In the genomic region with DNA sequence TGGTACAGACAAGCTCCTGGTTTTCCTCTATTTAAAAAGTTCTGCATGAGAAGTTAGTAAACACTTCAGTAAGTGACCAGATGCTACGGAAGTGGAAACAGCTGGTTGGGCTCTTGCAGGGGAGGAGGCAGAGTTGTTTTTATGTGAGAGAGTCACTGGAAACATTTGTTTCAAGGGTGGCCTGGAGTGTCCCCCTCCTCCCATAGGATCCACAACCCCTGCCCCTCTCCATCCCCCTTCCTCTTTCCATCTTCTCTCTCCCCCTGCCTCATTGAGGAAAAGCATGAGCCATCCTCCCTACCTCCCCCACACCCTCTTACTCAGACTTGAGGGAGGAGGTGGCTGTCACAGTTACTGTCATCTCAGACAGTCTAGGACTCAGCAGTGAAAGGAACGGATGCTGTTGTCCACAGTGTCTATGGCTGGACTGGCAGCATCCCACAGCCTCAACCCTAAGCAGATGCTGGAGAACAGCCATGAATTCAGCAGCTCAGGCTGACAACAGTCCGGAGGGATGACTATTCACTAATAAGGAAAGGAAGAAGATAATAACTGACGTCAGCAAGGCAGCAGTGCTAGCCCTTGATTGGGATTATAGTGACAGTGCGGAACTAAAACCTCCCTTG, we compare ENCODE assay signal across 8 mouse cellular contexts.
A peak's percentile ranks its signal among the peaks of the same experiment; 100 is the strongest.
DNase-seq lines count a peak whose midpoint lies in the region; ATAC-seq and TF ChIP-seq lines count a peak whose summit lies in the region.

No protein-coding gene starts in this region.

- H3K27me3 ChIP-seq in heart, embryonic 15.5 days = no peaks in the 10 kb centered on the region
- no peaks in the 10 kb centered on the region for H3K27me3 ChIP-seq in stomach, embryonic 14.5 days (ENCODE audit: control insufficient read depth, insufficient read depth, low read length)

- no peak overlapping the region for H3K4me3 ChIP-seq in cortical plate, adult 2 months (ENCODE audit: insufficient read depth, low read length)
- no peak overlapping the region for H3K4me3 ChIP-seq in heart, embryonic 15.5 days
- H3K4me3 ChIP-seq in stomach, embryonic 14.5 days (ENCODE audit: low read depth, low read length) = no peak overlapping the region

- H3K4me1 ChIP-seq in cortical plate, adult 2 months (ENCODE audit: control insufficient read depth, insufficient read depth, low read length) = peaks cover 3% of the 10 kb centered on the region
- peaks cover 6% of the 10 kb centered on the region; the same call in 1 of the 2 replicates for H3K4me1 ChIP-seq in heart, embryonic 15.5 days (replicated peaks)
- no peaks in the 10 kb centered on the region for H3K4me1 ChIP-seq in stomach, embryonic 14.5 days (ENCODE audit: control insufficient read depth, insufficient read depth, low read length)

- no peak overlapping the region for H3K9ac ChIP-seq in heart, embryonic 15.5 days
- H3K9ac ChIP-seq in stomach, embryonic 14.5 days (replicated peaks; ENCODE audit: low read depth, low read length) = no peak overlapping the region

- no peak for TF ChIP-seq CTCF in cortical plate, adult 2 months (IDR thresholded peaks at IDR 0.05; ENCODE audit: extremely low read depth, insufficient read depth, low read length)

- peak; percentile 59 for ATAC-seq in frontal cortex, adult (ENCODE audit: low TSS enrichment)
- ATAC-seq in heart, embryonic 15.5 days (replicated peaks; ENCODE audit: insufficient number of reproducible peaks, insufficient read depth, low FRiP score, low read depth) = peak; percentile 71
- peak; percentile 79; the same call in 1 of the 2 replicates for ATAC-seq in stomach, embryonic 14.5 days (ENCODE audit: insufficient number of reproducible peaks, insufficient read depth, low FRiP score, low read depth)

- DNase-seq in frontal cortex, postnatal 14 days (ENCODE audit: low spot score in 2 of 2) = no peak
- DNase-seq in kidney, postnatal 4 days = peak; percentile 66 to 71
- DNase-seq in left cerebral cortex, adult 8-10 months (ENCODE audit: low spot score in 2 of 2) = no peak
- DNase-seq in cerebellum, adult 8-10 months = no peak

- no peaks in the 10 kb centered on the region for H3K9me3 ChIP-seq in heart, embryonic 15.5 days (replicated peaks)
- H3K9me3 ChIP-seq in stomach, embryonic 14.5 days (ENCODE audit: control insufficient read depth, low read depth, low read length) = no peaks in the 10 kb centered on the region

- 34% methylated on average over 5 of the region's 5 CpGs for WGBS in heart, embryonic 15.5 days
- 40% methylated on average over 5 of the region's 5 CpGs for WGBS in stomach, embryonic 14.5 days

- peak overlapping the region; percentile 40; the same call in 1 of the 2 replicates for H3K27ac ChIP-seq in cortical plate, adult 2 months (ENCODE audit: insufficient read depth, low read length)
- peak overlapping the region; percentile 72 for H3K27ac ChIP-seq in heart, embryonic 15.5 days
- peak overlapping the region; percentile 66 for H3K27ac ChIP-seq in stomach, embryonic 14.5 days (ENCODE audit: low read length)

- H3K36me3 ChIP-seq in heart, embryonic 15.5 days = no peaks in the 10 kb centered on the region
- H3K36me3 ChIP-seq in stomach, embryonic 14.5 days (ENCODE audit: control insufficient read depth, insufficient read depth, low read length) = no peaks in the 10 kb centered on the region

- no peak overlapping the region for H3K4me2 ChIP-seq in heart, embryonic 15.5 days
- no peak overlapping the region for H3K4me2 ChIP-seq in stomach, embryonic 14.5 days (replicated peaks; ENCODE audit: low read depth, low read length)

- TF ChIP-seq POLR2A in cortical plate, adult 2 months (IDR thresholded peaks at IDR 0.05; ENCODE audit: extremely low read depth, insufficient read depth, low read length) = no peak

Comparison
In these comparisons a context has a peak if more than half of its experiments do, and no peak if none do; other contexts are left out.
1. DNase-seq: peak in kidney, postnatal 4 days (2 of 2); none in frontal cortex, postnatal 14 days (0 of 2), left cerebral cortex, adult 8-10 months (0 of 2) and cerebellum, adult 8-10 months (single experiment).
2. Peak in every context shown above with its lines, with median percentiles within 50 percentile points of each other: ATAC-seq and H3K27ac ChIP-seq.